Mouse (Mus musculus) adrenal gland, adult 10 weeks (tissue): ENCODE results near the gene Rcvrn. TPM values are rescaled to one million over a fixed set of nuclear protein-coding genes. Genes with fewer than 3 reads are reported as not detected.

ENCODE experiments used
- polyA plus RNA-seq: library from polyadenylated mRNA; stranded (reverse); fragments of 350-450 nt; fragmentation: Illumina TruSeq; extraction: RNeasy Lipid Tissue Mini Kit (QIAGEN cat#74804); gene quantifications from one replicate; pipeline ENCODE4 v1.2.3, GENCODE M21; 2014; ENCODE audit warnings: low read depth, low replicate concordance

Rcvrn gene
- polyA plus RNA-seq = not detected

DNA sequence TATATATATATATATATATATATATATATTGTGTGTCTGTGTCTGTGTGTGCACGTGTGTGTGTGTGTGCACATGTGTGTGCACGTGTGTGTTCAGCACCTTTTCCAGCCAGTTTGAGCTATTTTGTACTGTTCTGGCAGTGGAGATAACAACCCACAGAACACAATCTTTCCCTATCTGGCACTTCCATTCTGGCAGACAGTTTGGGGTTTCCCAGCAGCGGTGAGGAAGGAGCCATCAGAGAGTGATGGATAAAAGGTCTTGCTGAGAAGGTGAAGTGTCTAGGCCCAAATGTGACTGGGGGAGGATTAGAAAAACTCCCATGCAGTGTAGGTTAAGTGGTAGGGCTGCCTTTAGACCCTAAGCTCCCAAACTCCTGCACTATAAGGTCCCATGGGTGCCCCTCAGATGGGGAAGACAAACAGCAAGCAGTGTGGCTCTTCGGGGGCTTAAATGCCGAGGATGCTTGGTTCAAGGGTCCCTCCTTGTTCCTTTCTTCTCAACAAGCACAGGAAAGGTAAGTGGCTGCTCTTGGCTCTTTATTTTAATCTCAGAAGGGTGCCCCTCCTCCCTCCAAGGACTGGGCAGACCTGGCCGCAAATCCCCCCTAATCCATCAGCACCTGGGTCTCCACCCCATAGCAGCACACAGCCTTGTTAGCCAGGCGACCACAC lies at the start of gene Rcvrn:
TSS of gene Rcvrn (plus strand) at position 624 of the 674 bp plus-strand sequence.

Other genes starting within 250 kb of the Rcvrn start
- 10.8 TPM for gene Gas7, start 239.9 kb upstream of the Rcvrn start, polyA plus RNA-seq
- 0.35 TPM for gene Glp2r, start 75.8 kb downstream of the Rcvrn start, polyA plus RNA-seq
- gene Gsg1l2, start 79.3 kb downstream of the Rcvrn start, polyA plus RNA-seq = not detected
- gene Dhrs7c, start 102.9 kb downstream of the Rcvrn start, polyA plus RNA-seq = not detected
- 0.23 TPM for gene Usp43, start 226.8 kb downstream of the Rcvrn start, polyA plus RNA-seq